Mouse (Mus musculus): ENCODE results near the gene Rbpj.

GRCm38 (mm10) chr5:53555929-53556328, 90.0 kb downstream of the Rbpj start:
- TF ChIP-seq CTCF (IDR thresholded peaks at IDR 0.05; ENCODE audit: low read depth, low read length) (no peak), POLR2A (IDR thresholded peaks at IDR 0.05; ENCODE audit: extremely low read depth, insufficient read depth, low read length) (no peak)

Measured in liver, adult 2 months (tissue).